14 mouse cellular contexts compared by ENCODE assay signal in the genomic region with DNA sequence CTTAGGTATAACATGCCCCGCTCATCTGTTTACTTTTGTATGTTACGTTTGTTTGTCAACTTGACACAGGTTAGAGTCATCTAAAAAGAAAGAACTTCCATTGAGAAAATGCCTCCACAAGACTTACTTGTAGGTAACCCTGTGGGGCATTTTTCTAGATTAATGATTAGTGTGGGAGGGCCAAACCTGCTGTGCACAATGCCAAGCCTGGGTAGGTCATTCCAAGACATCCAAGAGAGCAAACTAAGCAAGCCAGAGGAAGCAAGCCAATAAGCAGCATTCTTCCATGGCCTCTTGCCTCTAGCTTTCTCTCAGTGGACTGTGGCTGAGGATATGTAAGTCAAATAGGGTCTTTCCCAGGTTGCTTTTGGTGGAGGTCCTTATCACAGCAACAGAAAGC.
"Had no signal": no experiment of that assay in that cellular context is flagged by ENCODE, and none has a peak within 500 bp of the region (broad histone marks: within the 10 kb centered on the region; RNA-seq: fewer than 3 reads in every experiment).

No protein-coding gene starts in this region.

- H3K4me1 ChIP-seq: limb, embryonic 13.5 days; neural tube, embryonic 15.5 days had no signal

- H3K4me2 ChIP-seq: limb, embryonic 13.5 days; liver, embryonic 11.5 days; lung, embryonic 14.5 days; neural tube, embryonic 15.5 days had no signal

- H3K27ac ChIP-seq: layer of hippocampus, adult 2 months; limb, embryonic 13.5 days; midbrain, embryonic 10.5 days; neural tube, embryonic 15.5 days had no signal

- DNase-seq: left cerebral cortex, postnatal 4 days; lung, embryonic 14.5 days; lung, postnatal 10 days; lung, postnatal 4 days; midbrain, embryonic 14.5 days; right cerebral cortex, adult 18-20 months; right cerebral cortex, postnatal 25 days; thymus, postnatal 36 days had no signal

- H3K36me3 ChIP-seq: limb, embryonic 13.5 days; midbrain, embryonic 10.5 days; neural tube, embryonic 15.5 days had no signal

- H3K9ac ChIP-seq: limb, embryonic 13.5 days; lung, embryonic 14.5 days; neural tube, embryonic 15.5 days had no signal

- H3K9me3 ChIP-seq: limb, embryonic 13.5 days; midbrain, embryonic 10.5 days; neural tube, embryonic 15.5 days had no signal

- H3K27me3 ChIP-seq: limb, embryonic 13.5 days; neural tube, embryonic 15.5 days had no signal

- H3K4me3 ChIP-seq: layer of hippocampus, adult 2 months; limb, embryonic 13.5 days; midbrain, embryonic 10.5 days; myocyte; neural tube, embryonic 15.5 days had no signal
